Mouse (Mus musculus) ovary, adult 18-20 months (tissue): ENCODE measurements at regions not wholly inside any gene's neighbourhood (a gene's known extent, or its start where the extent isn't known, plus 50 kb on each side); places are given as distances from the start of the nearest gene placed in this dataset.

Experiments used
- DNase-seq: peaks from one replicate; pipeline ENCODE4 v3.0.0; 2022; ENCODE audit warnings: low spot score, mixed read lengths

DNA sequence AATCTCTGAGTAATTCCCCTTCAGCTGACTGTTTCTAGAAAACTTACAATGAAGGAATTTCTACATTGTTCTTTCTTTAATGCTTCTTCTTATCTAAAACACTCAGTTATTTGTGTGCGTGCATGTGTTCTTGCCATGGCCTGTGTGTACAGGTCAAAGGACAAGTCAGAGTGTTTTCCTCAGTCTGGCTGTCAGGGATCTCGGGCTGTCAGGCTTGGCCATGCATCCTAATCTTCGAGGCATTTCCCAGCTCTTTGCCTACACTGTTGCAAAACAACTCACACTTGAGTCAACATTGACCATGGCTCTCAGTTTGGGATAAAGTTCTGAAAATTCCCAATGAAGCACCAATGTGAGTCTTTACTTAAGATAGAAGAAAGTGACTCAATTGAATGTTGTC, 688.5 kb downstream of the Fat4 start:
- no peak for DNase-seq

DNA sequence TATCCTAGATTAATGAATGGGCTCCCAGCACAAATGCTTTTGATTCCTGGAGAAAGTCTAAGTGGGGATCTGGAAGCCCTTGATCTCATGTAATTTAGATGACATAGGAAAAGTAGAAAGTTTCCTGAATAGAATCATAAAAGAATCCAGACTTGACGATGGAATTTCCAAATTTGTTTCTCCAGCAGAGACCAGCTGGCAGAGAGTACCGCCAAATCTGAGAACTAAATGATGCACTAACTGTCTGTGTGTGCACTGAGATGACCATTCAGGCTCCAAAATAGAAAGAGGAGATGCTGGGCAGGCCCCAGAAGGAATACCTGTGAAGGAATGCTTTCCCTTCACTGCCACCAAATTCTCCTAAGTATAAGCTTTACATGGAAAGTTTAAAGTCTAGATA, 704.6 kb downstream of the Fat4 start:
- DNase-seq = no peak

GRCm38 (mm10) chr3:39592349-39593117, 705.8 kb downstream of the Fat4 start:
- DNase-seq = no peak

DNA sequence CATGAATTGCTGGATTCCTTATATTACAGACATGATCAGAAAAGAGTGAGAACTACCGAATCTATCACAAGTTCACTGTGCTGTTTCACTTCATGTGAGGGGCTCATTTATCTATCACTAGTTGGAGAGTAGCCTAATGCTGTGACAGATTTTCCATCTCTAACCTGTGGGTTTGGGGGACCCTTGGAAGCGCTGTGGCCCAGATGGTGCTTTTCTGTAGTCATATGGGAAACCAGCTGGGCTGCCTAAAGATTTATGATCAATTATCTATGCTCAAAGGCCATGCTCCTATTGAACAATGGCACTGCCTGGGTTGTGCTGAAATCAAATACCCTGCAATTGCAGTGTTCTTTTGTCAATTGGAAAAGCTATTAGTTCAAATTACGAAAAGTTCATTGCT, 723.2 kb downstream of the Fat4 start:
- no peak for DNase-seq

DNA sequence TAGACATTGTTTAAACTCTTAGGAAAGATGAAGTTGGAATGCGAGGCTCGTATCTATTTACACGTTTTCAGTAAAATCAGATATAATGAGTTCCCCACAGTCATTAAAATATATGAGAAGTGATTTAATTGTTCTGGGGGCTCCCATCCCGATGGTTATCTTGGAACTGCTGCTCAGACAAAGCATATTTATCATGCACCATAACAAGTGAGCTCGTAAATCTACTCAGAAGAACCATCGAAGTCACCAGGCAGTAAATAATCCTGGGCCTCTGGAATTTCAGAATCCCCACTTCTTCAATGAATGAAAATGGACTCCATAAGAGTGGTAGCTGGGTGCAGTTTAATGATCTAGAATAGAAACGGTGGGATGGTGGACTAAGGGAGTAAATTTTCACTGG, 725.7 kb downstream of the Fat4 start:
- no peak for DNase-seq

DNA sequence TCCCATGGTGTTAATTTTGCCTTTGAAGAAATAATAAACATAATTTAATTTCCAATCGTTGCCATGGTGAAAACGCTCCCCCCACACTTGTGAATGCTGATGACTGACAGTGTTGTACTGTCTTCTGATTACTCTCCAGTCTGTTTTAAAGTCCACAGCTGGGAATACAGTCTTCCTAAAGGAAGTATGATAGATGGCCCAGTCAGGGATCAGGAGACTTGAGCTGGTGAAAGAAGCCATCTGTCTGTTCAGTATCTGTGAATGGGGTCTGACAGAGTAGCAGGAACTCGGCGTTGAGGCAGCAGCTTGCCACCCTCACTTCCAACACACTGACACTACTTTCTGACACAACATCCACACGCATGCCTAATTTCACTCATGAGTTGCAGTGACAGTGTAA, 751.2 kb downstream of the Fat4 start:
- DNase-seq = no peak

- DNase-seq = no peak
These were observed 756.5 kb downstream of the Fat4 start for GRCm38 (mm10) chr3:39643194-39643593.

GRCm38 (mm10) chr3:39666817-39667216, 780.1 kb downstream of the Fat4 start:
- DNase-seq = no peak

DNA sequence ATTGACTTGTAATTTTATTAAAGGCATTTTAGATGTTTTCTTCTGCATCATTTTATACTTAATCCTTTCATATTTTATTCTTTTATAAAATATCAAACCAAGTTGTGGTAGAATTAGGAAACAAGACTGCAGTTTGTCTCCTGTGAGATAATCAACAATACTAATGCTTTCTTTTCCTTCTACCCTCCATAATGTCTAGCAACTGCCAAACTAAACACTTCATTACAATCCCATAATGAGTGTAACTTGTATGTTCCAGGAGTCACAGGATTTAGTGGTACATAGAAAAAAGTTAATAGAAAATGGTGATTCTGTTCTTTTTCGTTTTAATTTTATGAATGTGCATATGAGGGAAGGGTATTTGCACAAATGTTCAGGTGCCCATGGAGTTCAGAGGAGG, 782.4 kb downstream of the Fat4 start:
- no peak for DNase-seq

DNA sequence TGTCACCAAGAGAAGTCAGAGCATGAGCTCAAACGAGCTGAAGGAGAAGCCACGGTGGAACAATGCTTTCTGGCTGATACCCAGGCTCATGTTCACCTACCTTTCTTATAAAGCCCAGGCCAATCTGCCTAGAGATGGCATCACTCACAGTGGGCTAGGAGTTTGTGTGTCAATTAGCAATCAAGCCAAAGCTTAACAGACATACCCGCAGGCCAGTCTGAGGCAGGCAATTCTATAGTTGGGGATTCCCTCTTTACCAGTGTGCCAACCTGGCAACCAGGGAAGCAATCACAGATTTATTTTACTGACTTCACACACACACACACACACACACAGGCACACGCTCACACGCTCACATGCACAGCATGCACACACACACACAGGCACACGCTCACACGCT, 787.3 kb downstream of the Fat4 start:
- DNase-seq = no peak

- no peak for DNase-seq
These were observed 788.2 kb downstream of the Fat4 start for GRCm38 (mm10) chr3:39674927-39675326.

DNA sequence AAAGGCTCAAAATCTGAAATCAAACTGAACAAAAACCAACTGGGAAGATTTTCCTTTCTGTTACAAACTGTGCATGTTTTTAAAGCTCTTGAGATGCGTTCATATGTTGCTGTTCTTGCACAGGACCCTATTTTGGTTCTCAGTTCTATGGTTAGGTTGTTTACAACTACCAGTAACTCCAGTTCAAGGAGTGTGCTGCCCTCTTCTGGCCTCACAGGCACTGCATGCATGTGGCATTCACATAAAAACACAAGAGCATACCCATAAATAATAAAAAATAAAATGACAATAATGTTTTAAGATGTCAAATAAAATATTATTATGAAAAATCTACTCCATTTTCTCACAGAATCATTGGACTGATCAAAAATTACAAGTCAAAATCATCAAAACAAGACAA, 818.9 kb downstream of the Fat4 start:
- no peak for DNase-seq

DNA sequence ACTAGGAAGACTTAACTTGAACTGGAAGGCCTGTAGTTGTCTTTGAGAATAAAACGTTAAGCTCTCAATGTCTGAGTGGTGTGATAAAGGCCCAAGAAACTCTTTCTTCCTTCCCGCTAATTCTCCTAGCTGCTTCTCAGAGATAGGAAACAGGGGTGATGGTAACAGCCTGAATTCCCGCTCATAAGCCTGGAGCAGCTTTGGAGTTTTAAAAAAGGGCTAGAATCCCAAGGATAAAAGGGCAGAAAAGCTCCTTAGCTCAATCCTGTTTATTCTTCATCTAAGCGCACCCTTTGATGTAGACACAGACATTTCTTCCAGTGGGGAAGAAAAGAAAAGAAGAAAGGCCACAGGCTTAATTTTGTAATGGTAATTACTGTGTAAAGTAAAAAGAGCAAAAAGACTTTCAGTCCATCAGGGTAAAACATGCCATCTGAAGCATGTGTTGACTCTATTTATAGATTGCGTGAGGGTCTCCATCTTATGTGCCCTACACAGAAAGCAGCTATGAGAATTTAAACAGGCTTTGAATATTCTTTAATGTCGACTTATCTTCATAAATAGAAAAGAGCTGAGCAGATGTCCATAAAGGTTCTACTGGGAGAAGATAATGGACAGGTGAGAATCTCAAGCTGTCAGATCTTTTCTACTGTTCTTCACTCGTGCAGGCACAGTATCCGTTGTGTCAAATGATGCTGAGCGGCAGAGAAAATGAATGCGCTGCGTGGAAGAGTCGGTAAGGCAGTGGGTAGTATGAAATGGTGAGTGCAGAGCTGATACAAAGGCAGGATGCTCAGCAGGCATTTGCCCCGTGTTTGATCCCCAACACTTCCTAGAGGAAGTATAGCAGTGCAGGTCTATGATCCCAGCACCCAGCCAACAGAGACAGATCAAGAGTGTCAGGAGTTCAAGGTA, 818.0 kb upstream of the Intu start:
- no peak for DNase-seq

DNA sequence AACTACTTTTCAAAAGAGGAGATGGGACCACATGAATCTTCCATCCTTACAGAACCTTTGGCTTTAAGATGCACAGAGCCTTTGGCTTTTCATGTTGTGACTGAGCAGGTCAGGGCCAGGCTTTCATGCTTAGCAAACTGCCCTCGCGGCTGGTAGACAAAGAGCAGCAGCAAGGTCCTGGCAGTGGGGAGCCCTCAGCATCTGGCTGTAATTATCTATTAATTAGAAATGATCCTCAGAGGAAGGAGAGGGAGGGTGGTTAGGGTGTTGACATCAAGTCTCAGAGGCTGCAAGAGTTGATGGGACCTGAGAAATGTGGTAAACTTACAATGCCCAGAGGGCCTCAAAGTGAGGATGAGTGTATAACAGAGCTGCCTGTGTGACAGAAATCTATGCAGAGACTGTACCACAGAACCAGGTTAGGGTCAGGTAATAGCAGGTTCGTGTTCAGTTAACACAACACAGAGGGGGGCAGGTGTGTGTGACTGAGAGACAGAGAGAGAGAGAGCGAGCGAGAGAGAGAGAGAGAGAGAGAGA, 817.0 kb upstream of the Intu start:
- no peak for DNase-seq

DNA sequence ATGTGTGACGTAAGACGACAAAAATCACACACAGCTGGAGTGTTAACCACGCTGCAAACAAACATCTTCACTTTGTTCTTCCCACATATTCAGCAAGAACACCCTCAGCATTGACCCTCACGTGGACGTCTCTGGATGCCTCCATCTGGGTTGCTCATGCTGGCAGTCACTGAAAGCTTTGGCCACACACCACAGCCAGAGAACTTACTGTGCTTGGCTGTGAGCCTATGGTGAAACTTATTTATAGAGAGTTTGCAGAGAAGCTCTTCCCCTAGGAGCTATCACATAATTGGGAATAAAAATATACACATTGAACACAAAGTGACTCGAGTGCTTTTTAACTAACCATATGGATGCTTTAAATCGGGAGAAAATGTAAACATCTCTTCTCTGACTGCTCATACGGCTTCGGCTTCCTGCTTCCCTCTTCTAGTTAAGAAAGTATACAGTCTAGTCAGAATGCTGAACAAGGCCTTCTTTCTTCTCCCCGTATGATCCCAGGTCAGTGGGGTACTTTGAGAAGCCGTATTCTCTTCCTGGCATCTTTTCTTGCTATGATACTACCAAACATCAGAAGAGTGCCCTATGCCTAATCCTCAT, 812.0 kb upstream of the Intu start:
- DNase-seq = no peak

GRCm38 (mm10) chr3:39725755-39726154, 805.3 kb upstream of the Intu start:
- DNase-seq = no peak

DNA sequence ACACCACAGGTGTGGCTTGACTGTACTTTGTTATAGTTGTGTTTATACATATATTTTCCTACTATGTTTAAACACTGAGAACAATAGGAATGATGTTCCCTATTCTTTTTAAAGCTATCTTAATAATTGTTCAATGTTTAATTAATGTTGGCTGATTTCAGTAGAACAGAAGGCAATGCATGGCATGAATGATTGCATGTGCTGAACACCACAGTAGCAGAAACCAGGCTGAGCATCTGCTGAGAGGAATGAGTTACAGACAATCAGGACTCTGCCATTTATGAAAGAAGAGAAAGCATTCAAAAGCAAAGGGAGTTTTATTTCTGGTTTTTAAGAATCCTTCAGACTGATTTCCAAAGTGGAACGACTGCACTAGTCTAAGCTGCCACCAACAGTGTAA, 794.4 kb upstream of the Intu start:
- DNase-seq = no peak

GRCm38 (mm10) chr3:39745947-39746346, 785.1 kb upstream of the Intu start:
- no peak for DNase-seq

DNA sequence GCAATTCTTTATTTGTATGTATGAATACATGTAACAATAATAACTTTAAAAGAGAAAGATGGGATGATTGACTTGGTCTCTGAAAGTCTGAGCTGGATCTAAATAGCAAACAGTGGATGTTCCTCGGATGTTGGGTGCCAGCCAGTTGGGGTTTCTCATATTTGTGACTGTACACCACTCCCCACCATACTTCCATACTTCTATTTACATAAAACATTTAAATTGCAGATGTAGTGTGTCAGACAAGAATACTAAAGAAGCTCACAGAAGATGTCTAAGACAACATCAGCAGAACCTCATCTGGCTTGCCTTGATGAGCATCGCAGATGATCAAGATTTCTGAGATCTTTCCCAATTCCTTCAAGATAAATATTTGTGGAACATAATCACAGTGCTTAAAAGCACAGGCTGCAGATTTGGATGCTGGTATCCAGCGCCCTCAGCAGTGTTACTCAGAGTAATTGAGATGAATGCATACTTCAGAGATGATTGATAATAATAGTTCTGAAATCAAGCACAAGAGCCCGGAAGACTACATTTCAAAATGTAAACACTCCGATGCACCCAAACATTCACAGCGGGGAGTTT, 762.0 kb upstream of the Intu start:
- no peak for DNase-seq

DNA sequence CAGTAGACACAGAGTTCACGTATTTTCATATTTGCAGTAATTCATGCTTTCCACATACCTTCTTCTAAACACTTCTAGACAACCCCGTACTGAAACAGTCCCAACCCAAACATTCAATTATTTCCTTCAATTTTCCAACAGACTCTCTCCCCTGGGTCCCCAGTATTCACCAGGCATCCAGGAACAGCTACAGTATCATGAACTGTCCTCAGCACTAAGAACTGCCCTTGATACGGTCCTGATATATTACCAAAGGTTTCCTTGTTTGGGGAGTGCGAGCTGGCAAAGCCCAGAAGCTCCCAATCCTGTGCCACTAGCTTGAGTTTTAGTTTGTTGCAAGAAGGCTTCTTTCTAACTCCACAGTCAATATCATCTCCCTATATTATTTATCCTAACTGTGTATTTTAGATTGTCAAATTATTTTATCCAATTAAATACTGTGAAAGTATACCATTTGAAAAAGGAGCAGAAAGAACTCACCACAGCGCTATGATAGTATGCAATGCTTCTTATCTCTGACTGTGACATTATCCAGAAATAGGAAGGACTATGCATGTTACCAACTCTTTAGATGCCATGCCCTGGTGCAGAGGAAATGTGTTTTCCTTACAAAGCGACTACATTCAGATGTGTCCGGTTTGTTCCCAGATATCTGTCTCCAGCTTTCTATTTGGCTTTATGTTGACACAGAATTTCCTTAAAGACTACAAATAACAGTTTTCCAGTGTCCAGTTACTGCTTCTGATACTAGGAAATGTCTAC, 754.6 kb upstream of the Intu start:
- no peak for DNase-seq

- no peak for DNase-seq
These were observed 751.3 kb upstream of the Intu start for GRCm38 (mm10) chr3:39779690-39780218.
